Mouse (Mus musculus): ENCODE data around the gene Ednra. TPM values are rescaled to one million over a fixed set of nuclear protein-coding genes. Genes with fewer than 3 reads are reported as not detected.

Ednra gene
- polyA plus RNA-seq, 1 experiment from 2014 or later, result 14.3 TPM

GRCm38 (mm10) chr8:77744476-77744875 is 20.2 kb upstream of the Ednra start:
- Histone ChIP-seq H3K27ac (no peak overlapping the region), H3K4me2 (replicated peaks) (no peak overlapping the region), H3K4me1 (no peaks in the 10 kb centered on the region), H3K27me3 (replicated peaks) (no peaks in the 10 kb centered on the region), H3K36me3 (no peaks in the 10 kb centered on the region), H3K9me3 (no peaks in the 10 kb centered on the region), H3K4me3 (no peak overlapping the region), H3K9ac (no peak overlapping the region)
- 82% methylated on average over 3 of the region's 3 CpGs for WGBS
- no peak for ATAC-seq (ENCODE audit: low FRiP score, low read depth)

- H3K4me3 ChIP-seq, result no peak overlapping the region
- H3K27ac ChIP-seq, result no peak overlapping the region
- 84% methylated on average over 2 of the region's 3 CpGs for WGBS
- no peaks in the 10 kb centered on the region for H3K36me3 ChIP-seq
- H3K9ac ChIP-seq, result no peak overlapping the region
- no peaks in the 10 kb centered on the region for H3K9me3 ChIP-seq
- no peak for ATAC-seq (ENCODE audit: low FRiP score, low read depth)
- no peaks in the 10 kb centered on the region for H3K27me3 ChIP-seq (replicated peaks)
- H3K4me2 ChIP-seq (replicated peaks), result no peak overlapping the region
- H3K4me1 ChIP-seq, result no peaks in the 10 kb centered on the region
Measured at GRCm38 (mm10) chr8:77742395-77742794, 18.1 kb upstream of the Ednra start.

GRCm38 (mm10) chr8:77741050-77741777 is 16.9 kb upstream of the Ednra start:
- WGBS, result 87% methylated on average over 6 of the region's 6 CpGs

GRCm38 (mm10) chr8:77738419-77738818 is 14.2 kb upstream of the Ednra start:
- Histone ChIP-seq H3K36me3 (no peaks in the 10 kb centered on the region), H3K4me3 (no peak overlapping the region), H3K4me1 (no peaks in the 10 kb centered on the region), H3K9me3 (no peaks in the 10 kb centered on the region), H3K9ac (no peak overlapping the region), H3K27ac (no peak overlapping the region), H3K27me3 (replicated peaks) (no peaks in the 10 kb centered on the region), H3K4me2 (replicated peaks) (no peak overlapping the region)
- ATAC-seq (ENCODE audit: low FRiP score, low read depth), result no peak
- WGBS, result 94% methylated on average over 6 of the region's 6 CpGs

More at GRCm38 (mm10) chr8:77741050-77741777, 16.9 kb upstream of the Ednra start:
- H3K9ac ChIP-seq, result no peak overlapping the region
- H3K4me3 ChIP-seq, result no peak overlapping the region
- no peak for ATAC-seq (ENCODE audit: low FRiP score, low read depth)
- no peak overlapping the region for H3K27ac ChIP-seq
- no peaks in the 10 kb centered on the region for H3K27me3 ChIP-seq (replicated peaks)
- no peak overlapping the region for H3K4me2 ChIP-seq (replicated peaks)
- H3K4me1 ChIP-seq, result no peaks in the 10 kb centered on the region
- H3K9me3 ChIP-seq, result no peaks in the 10 kb centered on the region
- H3K36me3 ChIP-seq, result no peaks in the 10 kb centered on the region

- Histone ChIP-seq H3K4me3 (no peak overlapping the region), H3K27ac (no peak overlapping the region), H3K36me3 (no peaks in the 10 kb centered on the region), H3K9ac (no peak overlapping the region), H3K4me1 (no peaks in the 10 kb centered on the region), H3K9me3 (peaks cover 4% of the 10 kb centered on the region; the same call in 1 of the 2 replicates), H3K27me3 (replicated peaks) (no peaks in the 10 kb centered on the region), H3K4me2 (replicated peaks) (no peak overlapping the region)
- ATAC-seq (ENCODE audit: low FRiP score, low read depth), result no peak
- 85% methylated on average over 9 of the region's 9 CpGs for WGBS
Measured at GRCm38 (mm10) chr8:77737327-77737726, 13.1 kb upstream of the Ednra start.

- H3K4me1 ChIP-seq, result no peaks in the 10 kb centered on the region
- no peak overlapping the region for H3K4me3 ChIP-seq
- no peaks in the 10 kb centered on the region for H3K36me3 ChIP-seq
- no peak overlapping the region for H3K4me2 ChIP-seq (replicated peaks)
- no peaks in the 10 kb centered on the region for H3K27me3 ChIP-seq (replicated peaks)
- WGBS, result 70% methylated on average over 2 of the region's 2 CpGs
- H3K9ac ChIP-seq, result no peak overlapping the region
- H3K9me3 ChIP-seq, result peaks cover 4% of the 10 kb centered on the region; the same call in 1 of the 2 replicates
- ATAC-seq (ENCODE audit: low FRiP score, low read depth), result no peak
- no peak overlapping the region for H3K27ac ChIP-seq
Measured at GRCm38 (mm10) chr8:77733792-77734191, 9.5 kb upstream of the Ednra start.

GRCm38 (mm10) chr8:77732964-77733363 is 8.7 kb upstream of the Ednra start:
- H3K27me3 ChIP-seq (replicated peaks), result no peaks in the 10 kb centered on the region
- ATAC-seq (ENCODE audit: low FRiP score, low read depth), result no peak
- WGBS, result 78% methylated on average over 3 of the region's 3 CpGs
- H3K4me2 ChIP-seq (replicated peaks), result no peak overlapping the region
- no peak overlapping the region for H3K9ac ChIP-seq
- no peaks in the 10 kb centered on the region for H3K36me3 ChIP-seq
- no peak overlapping the region for H3K4me3 ChIP-seq
- no peak overlapping the region for H3K27ac ChIP-seq
- no peaks in the 10 kb centered on the region for H3K4me1 ChIP-seq
- peaks cover 4% of the 10 kb centered on the region; the same call in 1 of the 2 replicates for H3K9me3 ChIP-seq

- Histone ChIP-seq H3K4me1 (no peaks in the 10 kb centered on the region; the same call in 1 of the 2 replicates), H3K9me3 (no peaks in the 10 kb centered on the region), H3K9ac (no peak overlapping the region), H3K27ac (no peak overlapping the region), H3K27me3 (replicated peaks) (no peaks in the 10 kb centered on the region), H3K36me3 (no peaks in the 10 kb centered on the region), H3K4me2 (replicated peaks) (no peak overlapping the region), H3K4me3 (no peak overlapping the region)
- ATAC-seq (ENCODE audit: low FRiP score, low read depth), result no peak
- 76% methylated on average over 5 of the region's 5 CpGs for WGBS
Measured at GRCm38 (mm10) chr8:77725406-77725805, 1.1 kb upstream of the Ednra start.

GRCm38 (mm10) chr8:77723534-77724045 is 674 bp downstream of the Ednra start:
- H3K36me3 ChIP-seq, result no peaks in the 10 kb centered on the region
- no peaks in the 10 kb centered on the region for H3K27me3 ChIP-seq (replicated peaks)
- no peaks in the 10 kb centered on the region for H3K9me3 ChIP-seq
- peak; percentile 59; the same call in 1 of the 2 replicates for ATAC-seq (ENCODE audit: low FRiP score, low read depth)
- no peaks in the 10 kb centered on the region; the same call in 1 of the 2 replicates for H3K4me1 ChIP-seq
- peak overlapping the region; percentile 86 for H3K4me2 ChIP-seq (replicated peaks)
- under 1% methylated on average over 16 of the region's 16 CpGs for WGBS
- H3K9ac ChIP-seq, result peak overlapping the region; percentile 64
- H3K27ac ChIP-seq, result 0 out of 2 replicates have a peak overlapping the region, but pooled peaks have one; percentile 20
- H3K4me3 ChIP-seq, result peak overlapping the region; percentile 45

GRCm38 (mm10) chr8:77723018-77723417 is 1.2 kb downstream of the Ednra start:
- H3K27ac ChIP-seq, result no peak overlapping the region
- no peaks in the 10 kb centered on the region; the same call in 1 of the 2 replicates for H3K4me1 ChIP-seq
- ATAC-seq (ENCODE audit: low FRiP score, low read depth), result no peak
- no peak overlapping the region for H3K9ac ChIP-seq
- H3K4me3 ChIP-seq, result no peak overlapping the region
- WGBS, result 96% methylated on average over 4 of the region's 4 CpGs
- H3K4me2 ChIP-seq (replicated peaks), result peak overlapping the region; percentile 86
- H3K36me3 ChIP-seq, result no peaks in the 10 kb centered on the region
- no peaks in the 10 kb centered on the region for H3K9me3 ChIP-seq
- no peaks in the 10 kb centered on the region for H3K27me3 ChIP-seq (replicated peaks)

GRCm38 (mm10) chr8:77718933-77719332 is 5.3 kb downstream of the Ednra start:
- H3K4me3 ChIP-seq, result no peak overlapping the region
- no peaks in the 10 kb centered on the region for H3K9me3 ChIP-seq
- H3K27me3 ChIP-seq (replicated peaks), result no peaks in the 10 kb centered on the region
- H3K27ac ChIP-seq, result no peak overlapping the region
- no peak overlapping the region for H3K4me2 ChIP-seq (replicated peaks)
- H3K36me3 ChIP-seq, result no peaks in the 10 kb centered on the region
- WGBS, result 84% methylated on average over 2 of the region's 2 CpGs
- ATAC-seq (ENCODE audit: low FRiP score, low read depth), result no peak
- no peaks in the 10 kb centered on the region for H3K4me1 ChIP-seq
- H3K9ac ChIP-seq, result no peak overlapping the region

- no peaks in the 10 kb centered on the region for H3K9me3 ChIP-seq
- no peak overlapping the region for H3K4me2 ChIP-seq (replicated peaks)
- H3K27me3 ChIP-seq (replicated peaks), result no peaks in the 10 kb centered on the region
- H3K9ac ChIP-seq, result no peak overlapping the region
- H3K36me3 ChIP-seq, result no peaks in the 10 kb centered on the region
- WGBS, result 53% methylated on average over 2 of the region's 2 CpGs
- no peak for ATAC-seq (ENCODE audit: low FRiP score, low read depth)
- no peaks in the 10 kb centered on the region for H3K4me1 ChIP-seq
- no peak overlapping the region for H3K4me3 ChIP-seq
- H3K27ac ChIP-seq, result no peak overlapping the region
Measured at GRCm38 (mm10) chr8:77717036-77717435, 7.2 kb downstream of the Ednra start.

GRCm38 (mm10) chr8:77714455-77714854 is 9.8 kb downstream of the Ednra start:
- ATAC-seq (ENCODE audit: low FRiP score, low read depth), result no peak
- 72% methylated on average over 7 of the region's 7 CpGs for WGBS
- Histone ChIP-seq H3K4me3 (no peak overlapping the region), H3K4me1 (no peaks in the 10 kb centered on the region), H3K27ac (no peak overlapping the region), H3K4me2 (replicated peaks) (no peak overlapping the region), H3K9me3 (no peaks in the 10 kb centered on the region), H3K27me3 (replicated peaks) (no peaks in the 10 kb centered on the region), H3K36me3 (no peaks in the 10 kb centered on the region), H3K9ac (no peak overlapping the region)

Data from neural tube, embryonic 12.5 days (tissue).